ENCODE assay signal across 19 mouse cellular contexts in genomic region chr10:80196778-80197581, GRCm38 (mm10). TPM values are rescaled to one million over a fixed set of nuclear protein-coding genes. Genes with fewer than 3 reads are reported as not detected.
DNase-seq lines count a peak whose midpoint lies in the region; ATAC-seq and TF ChIP-seq lines count a peak whose summit lies in the region.
"Had no signal": no experiment of that assay in that cellular context is flagged by ENCODE, and none has a peak within 500 bp of the region (broad histone marks: within the 10 kb centered on the region; RNA-seq: fewer than 3 reads in every experiment).

No protein-coding gene starts in this region.

- no peaks in the 10 kb centered on the region for H3K36me3 ChIP-seq in forebrain, embryonic 13.5 days (ENCODE audit: poor library complexity, severe bottlenecking)
- H3K36me3 ChIP-seq in forebrain, embryonic 15.5 days, result no peaks in the 10 kb centered on the region
- no peaks in the 10 kb centered on the region for H3K36me3 ChIP-seq in kidney, embryonic 16.5 days (ENCODE audit: insufficient read depth, low read length)
- no peaks in the 10 kb centered on the region for H3K36me3 ChIP-seq in E14TG2a.4 (ENCODE audit: insufficient read depth, low read length)
- H3K36me3 ChIP-seq in hindbrain, embryonic 13.5 days, result no peaks in the 10 kb centered on the region
- H3K36me3 ChIP-seq: G1E; heart, embryonic 15.5 days had no signal

- no peaks in the 10 kb centered on the region for H3K27me3 ChIP-seq in forebrain, embryonic 13.5 days
- no peaks in the 10 kb centered on the region for H3K27me3 ChIP-seq in forebrain, embryonic 15.5 days
- peaks cover 3% of the 10 kb centered on the region; the same call in 1 of the 2 replicates for H3K27me3 ChIP-seq in kidney, embryonic 16.5 days (ENCODE audit: insufficient read depth, low read length)
- H3K27me3 ChIP-seq in E14TG2a.4 (ENCODE audit: insufficient read depth, low read length), result peaks cover 17% of the 10 kb centered on the region
- H3K27me3 ChIP-seq in hindbrain, embryonic 13.5 days, result 0 out of 2 replicates have a peak, but pooled peaks cover 7% of the 10 kb centered on the region
- H3K27me3 ChIP-seq: Patski had no signal

- peaks cover 5% of the 10 kb centered on the region for H3K4me1 ChIP-seq in forebrain, embryonic 13.5 days
- no peaks in the 10 kb centered on the region; the same call in 1 of the 2 replicates for H3K4me1 ChIP-seq in forebrain, embryonic 15.5 days
- H3K4me1 ChIP-seq in kidney, embryonic 16.5 days (ENCODE audit: insufficient read depth, low read length), result peaks cover 7% of the 10 kb centered on the region
- H3K4me1 ChIP-seq in E14TG2a.4 (replicated peaks; ENCODE audit: low read depth, low read length), result peaks cover 55% of the 10 kb centered on the region
- H3K4me1 ChIP-seq in hindbrain, embryonic 13.5 days (replicated peaks), result peaks cover 8% of the 10 kb centered on the region; the same call in 1 of the 2 replicates

- H3K9ac ChIP-seq in forebrain, embryonic 13.5 days, result peak overlapping the region; percentile 34
- H3K9ac ChIP-seq in forebrain, embryonic 15.5 days (replicated peaks), result no peak overlapping the region
- peak overlapping the region; percentile 44; the same call in 1 of the 2 replicates for H3K9ac ChIP-seq in kidney, embryonic 16.5 days (replicated peaks; ENCODE audit: low read length)
- peak overlapping the region; percentile 39; the same call in 1 of the 2 replicates for H3K9ac ChIP-seq in hindbrain, embryonic 13.5 days
- H3K9ac ChIP-seq: heart, embryonic 15.5 days had no signal

- ATAC-seq in forebrain, embryonic 13.5 days, result no peak
- no peak for ATAC-seq in forebrain, embryonic 15.5 days (replicated peaks)
- peak; percentile 48; the same call in 1 of the 2 replicates for ATAC-seq in kidney, embryonic 16.5 days (ENCODE audit: low FRiP score, low TSS enrichment)
- no peak for ATAC-seq in hindbrain, embryonic 13.5 days (ENCODE audit: low FRiP score)
- ATAC-seq: inflammation-experienced regulatory T-cells, adult 6 months; Patski had no signal

- no peak for DNase-seq in kidney, adult 9 months
- DNase-seq in urinary bladder, postnatal 36 days (ENCODE audit: low spot score in 2 of 2), result no peak
- DNase-seq in frontal cortex, postnatal 25 days (ENCODE audit: low spot score in 2 of 2), result no peak
- DNase-seq: adrenal gland, adult 2 months; cerebellum, adult 11 months; cerebellum, adult 9-11 months; heart, postnatal 36 days; kidney, adult 8-10 months; spleen, adult 18-20 months had no signal

- no peaks in the 10 kb centered on the region for H3K9me3 ChIP-seq in forebrain, embryonic 13.5 days (replicated peaks)
- H3K9me3 ChIP-seq in forebrain, embryonic 15.5 days, result no peaks in the 10 kb centered on the region
- no peaks in the 10 kb centered on the region for H3K9me3 ChIP-seq in kidney, embryonic 16.5 days (ENCODE audit: low read length)
- H3K9me3 ChIP-seq in E14TG2a.4 (ENCODE audit: low read length), result no peaks in the 10 kb centered on the region
- no peaks in the 10 kb centered on the region for H3K9me3 ChIP-seq in hindbrain, embryonic 13.5 days
- H3K9me3 ChIP-seq: G1E; heart, embryonic 15.5 days had no signal

- no peak overlapping the region for H3K4me3 ChIP-seq in forebrain, embryonic 13.5 days
- no peak overlapping the region for H3K4me3 ChIP-seq in forebrain, embryonic 15.5 days
- H3K4me3 ChIP-seq in kidney, embryonic 16.5 days (ENCODE audit: low read length), result no peak overlapping the region
- 0 out of 2 replicates have a peak overlapping the region, but pooled peaks have one; percentile 7 for H3K4me3 ChIP-seq in E14TG2a.4 (replicated peaks; ENCODE audit: low read length)
- no peak overlapping the region for H3K4me3 ChIP-seq in hindbrain, embryonic 13.5 days
- H3K4me3 ChIP-seq: erythroblast, embryonic 14.5 days; heart, embryonic 15.5 days had no signal

- no peak overlapping the region for H3K4me2 ChIP-seq in forebrain, embryonic 13.5 days
- no peak overlapping the region for H3K4me2 ChIP-seq in forebrain, embryonic 15.5 days (replicated peaks)
- no peak overlapping the region for H3K4me2 ChIP-seq in kidney, embryonic 16.5 days (replicated peaks; ENCODE audit: low read depth, low read length)
- H3K4me2 ChIP-seq in hindbrain, embryonic 13.5 days, result no peak overlapping the region
- H3K4me2 ChIP-seq: heart, embryonic 15.5 days had no signal

- H3K27ac ChIP-seq in forebrain, embryonic 13.5 days, result no peak overlapping the region
- no peak overlapping the region for H3K27ac ChIP-seq in forebrain, embryonic 15.5 days (replicated peaks)
- H3K27ac ChIP-seq in kidney, embryonic 16.5 days (ENCODE audit: low read length), result no peak overlapping the region
- H3K27ac ChIP-seq in hindbrain, embryonic 13.5 days, result no peak overlapping the region
- H3K27ac ChIP-seq: heart, embryonic 15.5 days had no signal

- TF ChIP-seq CTCF in E14TG2a.4 (conservative IDR thresholded peaks at IDR 0.05; ENCODE audit: low read length), result no peak

- WGBS in forebrain, embryonic 13.5 days, result 40% methylated on average over 33 of the region's 33 CpGs
- WGBS in forebrain, embryonic 15.5 days, result 43% methylated on average over 33 of the region's 33 CpGs
- WGBS in kidney, embryonic 16.5 days, result 55% methylated on average over 33 of the region's 33 CpGs
- WGBS in hindbrain, embryonic 13.5 days, result 46% methylated on average over 33 of the region's 33 CpGs

RNA-seq across cellular contexts. Expression of gene Efna2, which starts 17.7 kb away (rescaled TPM):
- 17.7 and 19.5 TPM in 2 replicates for polyA plus RNA-seq in forebrain, embryonic 13.5 days (2015; fragmentation: Nextera tagmentation; extraction: Ambion mirVana)
- 35.8 and 36.5 TPM in 2 replicates for polyA plus RNA-seq in forebrain, embryonic 15.5 days (2015; fragmentation: Nextera tagmentation; extraction: Ambion mirVana)
- 11.0 and 11.8 TPM in 2 replicates for polyA plus RNA-seq in kidney, embryonic 16.5 days (2015; fragmentation: Nextera tagmentation; extraction: Ambion mirVana)
- polyA plus RNA-seq in hindbrain, embryonic 13.5 days (2015; fragmentation: Nextera tagmentation; extraction: Ambion mirVana), result 18.8 and 21.4 TPM in 2 replicates
- polyA plus RNA-seq: inflammation-experienced regulatory T-cells, adult 6 months had no signal

RNA-seq across cellular contexts. Expression of gene 1600002K03Rik, which starts 24.2 kb away (rescaled TPM):
- 12.2 and 12.6 TPM in 2 replicates for polyA plus RNA-seq in forebrain, embryonic 13.5 days (2015; fragmentation: Nextera tagmentation; extraction: Ambion mirVana)
- polyA plus RNA-seq in forebrain, embryonic 15.5 days (2015; fragmentation: Nextera tagmentation; extraction: Ambion mirVana), result 9.7 and 12.7 TPM in 2 replicates
- 15.2 and 15.3 TPM in 2 replicates for polyA plus RNA-seq in kidney, embryonic 16.5 days (2015; fragmentation: Nextera tagmentation; extraction: Ambion mirVana)
- 11.9 and 14.1 TPM in 2 replicates for polyA plus RNA-seq in hindbrain, embryonic 13.5 days (2015; fragmentation: Nextera tagmentation; extraction: Ambion mirVana)

RNA-seq across cellular contexts. Expression of gene Mum1, which starts 29.3 kb away (rescaled TPM):
- 62.1 and 64.7 TPM in 2 replicates for polyA plus RNA-seq in forebrain, embryonic 13.5 days (2015; fragmentation: Nextera tagmentation; extraction: Ambion mirVana)
- 49.9 and 52.8 TPM in 2 replicates for polyA plus RNA-seq in forebrain, embryonic 15.5 days (2015; fragmentation: Nextera tagmentation; extraction: Ambion mirVana)
- polyA plus RNA-seq in kidney, embryonic 16.5 days (2015; fragmentation: Nextera tagmentation; extraction: Ambion mirVana), result 72.2 and 74.6 TPM in 2 replicates
- polyA plus RNA-seq in hindbrain, embryonic 13.5 days (2015; fragmentation: Nextera tagmentation; extraction: Ambion mirVana), result 47.3 and 49.9 TPM in 2 replicates

RNA-seq across cellular contexts. Expression of gene Cirbp, which starts 31.2 kb away (rescaled TPM):
- polyA plus RNA-seq in forebrain, embryonic 13.5 days (2015; fragmentation: Nextera tagmentation; extraction: Ambion mirVana), result 274 and 308 TPM in 2 replicates
- 350 and 358 TPM in 2 replicates for polyA plus RNA-seq in forebrain, embryonic 15.5 days (2015; fragmentation: Nextera tagmentation; extraction: Ambion mirVana)
- 96.2 and 101 TPM in 2 replicates for polyA plus RNA-seq in kidney, embryonic 16.5 days (2015; fragmentation: Nextera tagmentation; extraction: Ambion mirVana)
- polyA plus RNA-seq in hindbrain, embryonic 13.5 days (2015; fragmentation: Nextera tagmentation; extraction: Ambion mirVana), result 364 and 409 TPM in 2 replicates

RNA-seq across cellular contexts. Expression of gene Midn, which starts 48.9 kb away (rescaled TPM):
- 35.1 and 37.9 TPM in 2 replicates for polyA plus RNA-seq in forebrain, embryonic 13.5 days (2015; fragmentation: Nextera tagmentation; extraction: Ambion mirVana)
- 33.0 and 34.9 TPM in 2 replicates for polyA plus RNA-seq in forebrain, embryonic 15.5 days (2015; fragmentation: Nextera tagmentation; extraction: Ambion mirVana)
- 15.9 and 16.8 TPM in 2 replicates for polyA plus RNA-seq in kidney, embryonic 16.5 days (2015; fragmentation: Nextera tagmentation; extraction: Ambion mirVana)
- 32.4 and 34.7 TPM in 2 replicates for polyA plus RNA-seq in hindbrain, embryonic 13.5 days (2015; fragmentation: Nextera tagmentation; extraction: Ambion mirVana)
